Mouse (Mus musculus): Measurements from ENCODE around the gene Tsc22d3. TPM values are rescaled to one million over a fixed set of nuclear protein-coding genes. Genes with fewer than 3 reads are reported as not detected.
A peak's percentile ranks its signal among the peaks of the same experiment; 100 is the strongest.
"Not testable (repeated sequence)": the region's sequence is repeated elsewhere in the genome, so short reads cannot be mapped to it uniquely, and the experiment has no call there.

The Tsc22d3 gene
- polyA plus RNA-seq, 1 experiment from 2014 or later: 139 TPM

- H3K9me3 ChIP-seq: no peaks in the 10 kb centered on the region
- no peaks in the 10 kb centered on the region for H3K36me3 ChIP-seq
- no peak for DNase-seq (ENCODE audit: low spot score)
- peaks cover 9% of the 10 kb centered on the region for H3K27me3 ChIP-seq (ENCODE audit: insufficient read depth, poor library complexity, severe bottlenecking)
- no peaks in the 10 kb centered on the region for H3K4me1 ChIP-seq
- no peak overlapping the region for H3K4me3 ChIP-seq
- WGBS: 52% methylated on average over 2 of the region's 2 CpGs
- no peak overlapping the region for H3K27ac ChIP-seq
Observed at GRCm38 (mm10) chrX:140555965-140556364, 44.5 kb downstream of the Tsc22d3 start.

GRCm38 (mm10) chrX:140555423-140555822 lies 45.0 kb downstream of the Tsc22d3 start:
- 58% methylated on average over 3 of the region's 3 CpGs for WGBS
- Histone ChIP-seq H3K4me3 (no peak overlapping the region), H3K36me3 (no peaks in the 10 kb centered on the region), H3K4me1 (no peaks in the 10 kb centered on the region), H3K27me3 (ENCODE audit: insufficient read depth, poor library complexity, severe bottlenecking) (peaks cover 9% of the 10 kb centered on the region), H3K9me3 (no peaks in the 10 kb centered on the region), H3K27ac (no peak overlapping the region)
- DNase-seq (ENCODE audit: low spot score): no peak

- Histone ChIP-seq H3K27me3 (ENCODE audit: insufficient read depth, poor library complexity, severe bottlenecking) (peaks cover 29% of the 10 kb centered on the region; the same call in 1 of the 2 replicates), H3K27ac (no peak overlapping the region; the same call in 1 of the 2 replicates), H3K9me3 (no peaks in the 10 kb centered on the region), H3K36me3 (no peaks in the 10 kb centered on the region), H3K4me1 (no peaks in the 10 kb centered on the region; the same call in 1 of the 2 replicates), H3K4me3 (no peak overlapping the region)
- WGBS: 61% methylated on average over 7 of the region's 7 CpGs
- DNase-seq (ENCODE audit: low spot score): no peak
Observed at GRCm38 (mm10) chrX:140547660-140548419, 52.6 kb downstream of the Tsc22d3 start.

GRCm38 (mm10) chrX:140544737-140545136 lies 55.7 kb downstream of the Tsc22d3 start:
- H3K4me1 ChIP-seq: no peaks in the 10 kb centered on the region; the same call in 1 of the 2 replicates
- H3K9me3 ChIP-seq: no peaks in the 10 kb centered on the region
- no peak overlapping the region for H3K4me3 ChIP-seq
- H3K36me3 ChIP-seq: peaks cover 8% of the 10 kb centered on the region; the same call in 1 of the 2 replicates
- H3K27me3 ChIP-seq (ENCODE audit: insufficient read depth, poor library complexity, severe bottlenecking): peaks cover 46% of the 10 kb centered on the region
- H3K27ac ChIP-seq: no peak overlapping the region
- no peak for DNase-seq (ENCODE audit: low spot score)
- 41% methylated on average over 3 of the region's 3 CpGs for WGBS

GRCm38 (mm10) chrX:140542938-140543673 lies 57.4 kb downstream of the Tsc22d3 start:
- Histone ChIP-seq H3K36me3 (peaks cover 8% of the 10 kb centered on the region; the same call in 1 of the 2 replicates), H3K27me3 (ENCODE audit: insufficient read depth, poor library complexity, severe bottlenecking) (peaks cover 38% of the 10 kb centered on the region), H3K4me3 (peak overlapping the region; percentile 66), H3K27ac (peak overlapping the region; percentile 90), H3K9me3 (no peaks in the 10 kb centered on the region), H3K4me1 (no peaks in the 10 kb centered on the region; the same call in 1 of the 2 replicates)
- 26% methylated on average over 18 of the region's 18 CpGs for whole genome bisulfite sequencing
- DNase-seq (ENCODE audit: low spot score): peak; percentile 84

GRCm38 (mm10) chrX:140542474-140542845 lies 58.0 kb downstream of the Tsc22d3 start:
- Histone ChIP-seq H3K9me3 (no peaks in the 10 kb centered on the region), H3K36me3 (peaks cover 8% of the 10 kb centered on the region; the same call in 1 of the 2 replicates), H3K4me1 (no peaks in the 10 kb centered on the region; the same call in 1 of the 2 replicates), H3K27me3 (ENCODE audit: insufficient read depth, poor library complexity, severe bottlenecking) (peaks cover 32% of the 10 kb centered on the region), H3K4me3 (peak overlapping the region; percentile 66), H3K27ac (peak overlapping the region; percentile 90)
- WGBS: 11% methylated on average over 21 of the region's 21 CpGs
- no peak for DNase-seq (ENCODE audit: low spot score)

- 23% methylated on average over 10 of the region's 10 CpGs for WGBS
Observed at GRCm38 (mm10) chrX:140541711-140542473, 58.6 kb downstream of the Tsc22d3 start.

GRCm38 (mm10) chrX:140540500-140541114 lies 59.9 kb downstream of the Tsc22d3 start:
- Histone ChIP-seq H3K27me3 (ENCODE audit: insufficient read depth, poor library complexity, severe bottlenecking) (peaks cover 31% of the 10 kb centered on the region), H3K36me3 (peaks cover 8% of the 10 kb centered on the region; the same call in 1 of the 2 replicates), H3K9me3 (no peaks in the 10 kb centered on the region), H3K4me3 (peak overlapping the region; percentile 66), H3K27ac (peak overlapping the region; percentile 25; the same call in 1 of the 2 replicates), H3K4me1 (no peaks in the 10 kb centered on the region; the same call in 1 of the 2 replicates)
- DNase-seq (ENCODE audit: low spot score): no peak
- 73% methylated on average over 15 of the region's 15 CpGs for WGBS

More at GRCm38 (mm10) chrX:140541711-140542473, 58.6 kb downstream of the Tsc22d3 start:
- H3K27ac ChIP-seq: peak overlapping the region; percentile 90
- H3K4me1 ChIP-seq: no peaks in the 10 kb centered on the region; the same call in 1 of the 2 replicates
- peak overlapping the region; percentile 66 for H3K4me3 ChIP-seq
- peaks cover 31% of the 10 kb centered on the region for H3K27me3 ChIP-seq (ENCODE audit: insufficient read depth, poor library complexity, severe bottlenecking)
- DNase-seq (ENCODE audit: low spot score): peak; percentile 75
- H3K9me3 ChIP-seq: no peaks in the 10 kb centered on the region
- H3K36me3 ChIP-seq: peaks cover 8% of the 10 kb centered on the region; the same call in 1 of the 2 replicates

- not testable (repeated sequence) for H3K9me3 ChIP-seq; H3K27ac ChIP-seq; H3K4me1 ChIP-seq; H3K36me3 ChIP-seq; DNase-seq (ENCODE audit: low spot score); H3K4me3 ChIP-seq
- WGBS: 82% methylated on average over 3 of the region's 3 CpGs
- peaks cover 31% of the 10 kb centered on the region for H3K27me3 ChIP-seq (ENCODE audit: insufficient read depth, poor library complexity, severe bottlenecking)
Observed at GRCm38 (mm10) chrX:140539831-140540230, 60.6 kb downstream of the Tsc22d3 start.

GRCm38 (mm10) chrX:140539111-140539680 lies 61.3 kb downstream of the Tsc22d3 start:
- H3K27ac ChIP-seq: no peak overlapping the region
- DNase-seq (ENCODE audit: low spot score): no peak
- peaks cover 31% of the 10 kb centered on the region for H3K27me3 ChIP-seq (ENCODE audit: insufficient read depth, poor library complexity, severe bottlenecking)

GRCm38 (mm10) chrX:140538649-140539048 lies 61.8 kb downstream of the Tsc22d3 start:
- Histone ChIP-seq H3K4me3 (no peak overlapping the region), H3K9me3 (no peaks in the 10 kb centered on the region), H3K4me1 (no peaks in the 10 kb centered on the region; the same call in 1 of the 2 replicates), H3K27me3 (ENCODE audit: insufficient read depth, poor library complexity, severe bottlenecking) (peaks cover 31% of the 10 kb centered on the region), H3K36me3 (peaks cover 8% of the 10 kb centered on the region; the same call in 1 of the 2 replicates), H3K27ac (no peak overlapping the region; the same call in 1 of the 2 replicates)
- DNase-seq (ENCODE audit: low spot score): no peak
- 63% methylated on average over 2 of the region's 2 CpGs for WGBS

More at GRCm38 (mm10) chrX:140539111-140539680, 61.3 kb downstream of the Tsc22d3 start:
- no peak overlapping the region for H3K4me3 ChIP-seq
- peaks cover 8% of the 10 kb centered on the region; the same call in 1 of the 2 replicates for H3K36me3 ChIP-seq
- H3K9me3 ChIP-seq: no peaks in the 10 kb centered on the region
- 84% methylated on average over 3 of the region's 3 CpGs for WGBS
- no peaks in the 10 kb centered on the region; the same call in 1 of the 2 replicates for H3K4me1 ChIP-seq

All from heart, embryonic 10.5 days (tissue).